Mouse (Mus musculus) heart, postnatal 0 days (tissue): ENCODE results near the gene Ror2. TPM values are rescaled to one million over a fixed set of nuclear protein-coding genes. Genes with fewer than 3 reads are reported as not detected.

ENCODE experiments used
- ATAC-seq: fragments of 200-750 bp; cut with Nextera tagmentation; 2 replicates; pipeline ENCODE4 v1.8.0; 2017; ENCODE audit warnings: low read depth, moderate number of reproducible peaks, moderate library complexity; ENCODE audit not compliant: insufficient read depth
- DNase-seq: peaks from one replicate; pipeline ENCODE4 v3.0.0-alpha.2; 2016; ENCODE audit warnings: low spot score
- H3K27ac ChIP-seq: fragments of 300-500 bp; sonication (generic); 2 replicates; pipeline ENCODE4 v1.5.1; 2014; ENCODE audit warnings: low read depth, mild to moderate bottlenecking
- H3K27me3 ChIP-seq: fragments of 300-500 bp; sonication (generic); 2 replicates; pipeline ENCODE4 v1.6.1; 2014; ENCODE audit warnings: low read length, mixed read lengths; ENCODE audit not compliant: control insufficient read depth, insufficient read depth
- H3K36me3 ChIP-seq: fragments of 300-500 bp; sonication (generic); replicated peaks from 2 replicates; pipeline ENCODE4 v1.6.1; 2014; ENCODE audit warnings: low read length, mixed read lengths; ENCODE audit not compliant: control insufficient read depth, insufficient read depth
- H3K4me1 ChIP-seq: fragments of 300-500 bp; sonication (generic); 2 replicates; pipeline ENCODE4 v1.6.1; 2014; ENCODE audit warnings: antibody characterized with exemption; ENCODE audit not compliant: control insufficient read depth, insufficient read depth
- H3K4me2 ChIP-seq: fragments of 300-500 bp; sonication (generic); 2 replicates; pipeline ENCODE4 v1.6.1; 2014; ENCODE audit warnings: low read depth, mild to moderate bottlenecking, low read length, moderate library complexity
- H3K4me3 ChIP-seq: fragments of 300-500 bp; sonication (generic); 2 replicates; pipeline ENCODE4 v1.5.1; 2014; ENCODE audit warnings: low read depth, low read length
- H3K9ac ChIP-seq: fragments of 300-500 bp; sonication (generic); replicated peaks from 2 replicates; pipeline ENCODE4 v1.6.1; 2014; ENCODE audit warnings: low read depth, low read length, mixed read lengths
- H3K9me3 ChIP-seq: fragments of 300-500 bp; sonication (generic); replicated peaks from 2 replicates; pipeline ENCODE4 v1.6.1; 2016; ENCODE audit warnings: low read length; ENCODE audit not compliant: control insufficient read depth
- CTCF ChIP-seq: IDR thresholded peaks from 2 replicates; pipeline ENCODE4 v1.5.1; 2016; ENCODE audit warnings: antibody characterized with exemption, control low read depth, low read depth
- EP300 ChIP-seq: IDR thresholded peaks from 2 replicates; pipeline ENCODE4 v1.6.1; 2016; ENCODE audit warnings: antibody characterized with exemption, low read depth
- WGBS: fragments of 180-500 bp; shearing (Covaris S2); extraction: QIAGEN DNeasy Blood & Tissue Kit; methylation state at CpG from one replicate; pipeline ENCODE4 v1.1.7; 2014; 5-methylcytosine and 5-hydroxymethylcytosine counted together
- polyA plus RNA-seq: library from polyadenylated mRNA; unstranded; fragments of >200 nt; fragmentation: Nextera tagmentation; extraction: Ambion mirVana; gene quantifications from 2 replicates; pipeline ENCODE4 v1.2.1, GENCODE M21; 2015
- total RNA-seq: library from RNA; depleted of rRNA; stranded (reverse); fragments of >200 nt; gene quantifications from 2 replicates; pipeline ENCODE4 v1.2.3, GENCODE M21; 2014; ENCODE audit warnings: low replicate concordance

Ror2 gene
- total and polyA plus RNA-seq, 2 experiments from 2014 or later = 6.6 to 19.1 TPM

GRCm38 (mm10) chr13:53183161-53183577, 102.8 kb downstream of the Ror2 start:
- ATAC-seq (no peak), DNase-seq (no peak)
- Histone ChIP-seq H3K27ac (no peak overlapping the region), H3K9ac (no peak overlapping the region), H3K4me3 (no peak overlapping the region), H3K4me2 (no peak overlapping the region), H3K4me1 (peaks cover 9% of the 10 kb centered on the region), H3K27me3 (no peaks in the 10 kb centered on the region), H3K9me3 (no peaks in the 10 kb centered on the region), H3K36me3 (no peaks in the 10 kb centered on the region)
- TF ChIP-seq CTCF (no peak), EP300 (no peak)
- 34% methylated on average over 8 of the region's 8 CpGs for WGBS

- no peak overlapping the region for H3K9ac ChIP-seq
- no peaks in the 10 kb centered on the region for H3K27me3 ChIP-seq
- no peak overlapping the region for H3K4me3 ChIP-seq
- no peaks in the 10 kb centered on the region for H3K9me3 ChIP-seq
- H3K36me3 ChIP-seq = no peaks in the 10 kb centered on the region
- H3K4me2 ChIP-seq = peak overlapping the region; percentile 0
- H3K4me1 ChIP-seq = peaks cover 13% of the 10 kb centered on the region
- TF ChIP-seq CTCF (no peak), EP300 (no peak)
- no peak overlapping the region for H3K27ac ChIP-seq
- 11% methylated on average over 13 of the region's 13 CpGs for WGBS
- DNase-seq = no peak
- no peak for ATAC-seq
Observed at GRCm38 (mm10) chr13:53178594-53178993, 107.3 kb downstream of the Ror2 start.

GRCm38 (mm10) chr13:53178171-53178570, 107.8 kb downstream of the Ror2 start:
- no peaks in the 10 kb centered on the region for H3K27me3 ChIP-seq
- H3K27ac ChIP-seq = no peak overlapping the region
- no peak overlapping the region for H3K4me3 ChIP-seq
- H3K36me3 ChIP-seq = no peaks in the 10 kb centered on the region
- no peaks in the 10 kb centered on the region for H3K9me3 ChIP-seq
- TF ChIP-seq CTCF (no peak), EP300 (no peak)
- H3K9ac ChIP-seq = no peak overlapping the region
- H3K4me1 ChIP-seq = peaks cover 13% of the 10 kb centered on the region
- no peak for DNase-seq
- no peak overlapping the region for H3K4me2 ChIP-seq
- WGBS = 68% methylated on average over 4 of the region's 4 CpGs
- no peak for ATAC-seq

- peaks cover 13% of the 10 kb centered on the region for H3K4me1 ChIP-seq
Observed at GRCm38 (mm10) chr13:53177424-53177718, 108.6 kb downstream of the Ror2 start.

GRCm38 (mm10) chr13:53176695-53177423, 109.1 kb downstream of the Ror2 start:
- H3K4me3 ChIP-seq = no peak overlapping the region
- peaks cover 13% of the 10 kb centered on the region for H3K4me1 ChIP-seq
- H3K27ac ChIP-seq = no peak overlapping the region
- H3K9ac ChIP-seq = no peak overlapping the region
- DNase-seq = no peak
- no peaks in the 10 kb centered on the region for H3K9me3 ChIP-seq
- no peak overlapping the region for H3K4me2 ChIP-seq
- ATAC-seq = 0 out of 2 replicates have a peak, but pooled peaks have one; percentile 33
- 51% methylated on average over 10 of the region's 10 CpGs for WGBS
- H3K36me3 ChIP-seq = no peaks in the 10 kb centered on the region
- no peak for TF ChIP-seq EP300
- TF ChIP-seq CTCF = no peak
- no peaks in the 10 kb centered on the region for H3K27me3 ChIP-seq

More at GRCm38 (mm10) chr13:53177424-53177718, 108.6 kb downstream of the Ror2 start:
- no peaks in the 10 kb centered on the region for H3K9me3 ChIP-seq
- TF ChIP-seq CTCF (no peak), EP300 (no peak)
- no peak overlapping the region for H3K27ac ChIP-seq
- H3K4me2 ChIP-seq = no peak overlapping the region
- no peak for ATAC-seq
- H3K36me3 ChIP-seq = no peaks in the 10 kb centered on the region
- WGBS = 72% methylated on average over 7 of the region's 7 CpGs
- DNase-seq = no peak
- no peak overlapping the region for H3K9ac ChIP-seq
- H3K4me3 ChIP-seq = no peak overlapping the region
- H3K27me3 ChIP-seq = no peaks in the 10 kb centered on the region

GRCm38 (mm10) chr13:53175041-53175440, 110.9 kb downstream of the Ror2 start:
- H3K36me3 ChIP-seq = no peaks in the 10 kb centered on the region
- no peak for TF ChIP-seq EP300
- TF ChIP-seq CTCF = no peak
- H3K4me2 ChIP-seq = no peak overlapping the region
- no peak overlapping the region for H3K27ac ChIP-seq
- H3K9ac ChIP-seq = no peak overlapping the region
- H3K4me3 ChIP-seq = no peak overlapping the region
- H3K4me1 ChIP-seq = peaks cover 13% of the 10 kb centered on the region
- ATAC-seq (no peak), DNase-seq (no peak)
- WGBS = 83% methylated on average over 7 of the region's 7 CpGs
- no peaks in the 10 kb centered on the region for H3K27me3 ChIP-seq
- no peaks in the 10 kb centered on the region for H3K9me3 ChIP-seq
